Mouse (Mus musculus) stomach, embryonic 14.5 days (tissue): Measurements from ENCODE around the gene Gpr142. TPM values are rescaled to one million over a fixed set of nuclear protein-coding genes. Genes with fewer than 3 reads are reported as not detected.

Experiments used
- ATAC-seq: fragments of 200-750 bp; cut with Nextera tagmentation; 2 replicates; pipeline ENCODE4 v1.8.0; 2017; ENCODE audit warnings: low read depth, moderate TSS enrichment; ENCODE audit not compliant: insufficient number of reproducible peaks, insufficient read depth, low FRiP score
- H3K27ac ChIP-seq: fragments of 300-500 bp; sonication (generic); 2 replicates; pipeline ENCODE4 v1.5.1; 2014; ENCODE audit warnings: mild to moderate bottlenecking, low read length, moderate library complexity, mixed read lengths
- H3K27me3 ChIP-seq: fragments of 300-500 bp; sonication (generic); 2 replicates; pipeline ENCODE4 v1.6.1; 2014; ENCODE audit warnings: low read length, control low read depth, mixed read lengths; ENCODE audit not compliant: control insufficient read depth, insufficient read depth
- H3K36me3 ChIP-seq: fragments of 300-500 bp; sonication (generic); 2 replicates; pipeline ENCODE4 v1.6.1; 2014; ENCODE audit warnings: mild to moderate bottlenecking, control low read depth, low read length, moderate library complexity, mixed read lengths; ENCODE audit not compliant: control insufficient read depth, insufficient read depth
- H3K4me1 ChIP-seq: fragments of 300-500 bp; sonication (generic); 2 replicates; pipeline ENCODE4 v1.6.1; 2014; ENCODE audit warnings: low read length, control low read depth, mixed read lengths; ENCODE audit not compliant: control insufficient read depth, insufficient read depth
- H3K4me2 ChIP-seq: fragments of 300-500 bp; sonication (generic); replicated peaks from 2 replicates; pipeline ENCODE4 v1.6.1; 2014; ENCODE audit warnings: low read depth, low read length, control low read depth
- H3K4me3 ChIP-seq: fragments of 300-500 bp; sonication (generic); 2 replicates; pipeline ENCODE4 v1.5.1; 2014; ENCODE audit warnings: low read depth, low read length, control low read depth
- H3K9ac ChIP-seq: fragments of 300-500 bp; sonication (generic); replicated peaks from 2 replicates; pipeline ENCODE4 v1.6.1; 2014; ENCODE audit warnings: low read depth, mild to moderate bottlenecking, control low read depth, low read length, moderate library complexity, mixed read lengths
- H3K9me3 ChIP-seq: fragments of 300-500 bp; sonication (generic); 2 replicates; pipeline ENCODE4 v1.6.1; 2016; ENCODE audit warnings: low read depth, low read length, control low read depth; ENCODE audit not compliant: control insufficient read depth
- WGBS: fragments of 180-500 bp; shearing (Covaris S2); extraction: QIAGEN DNeasy Blood & Tissue Kit; methylation state at CpG from one replicate; pipeline ENCODE4 v1.1.7; 2014; 5-methylcytosine and 5-hydroxymethylcytosine counted together
- polyA plus RNA-seq: library from polyadenylated mRNA; unstranded; fragments of >200 nt; fragmentation: Nextera tagmentation; extraction: Ambion mirVana; gene quantifications from 2 replicates; pipeline ENCODE4 v1.2.1, GENCODE M21; 2014

Gpr142 gene
- polyA plus RNA-seq, 1 experiment from 2014 or later = 0.23 TPM

GRCm38 (mm10) chr11:114807025-114807424, 8.3 kb downstream of the Gpr142 start:
- H3K4me1 ChIP-seq = peaks cover 11% of the 10 kb centered on the region; the same call in 1 of the 2 replicates
- no peaks in the 10 kb centered on the region for H3K9me3 ChIP-seq
- H3K27ac ChIP-seq = no peak overlapping the region
- H3K4me2 ChIP-seq = no peak overlapping the region
- no peaks in the 10 kb centered on the region for H3K36me3 ChIP-seq
- no peaks in the 10 kb centered on the region for H3K27me3 ChIP-seq
- no peak for ATAC-seq
- H3K4me3 ChIP-seq = no peak overlapping the region
- WGBS = 69% methylated on average over 2 of the region's 2 CpGs
- no peak overlapping the region for H3K9ac ChIP-seq

DNA sequence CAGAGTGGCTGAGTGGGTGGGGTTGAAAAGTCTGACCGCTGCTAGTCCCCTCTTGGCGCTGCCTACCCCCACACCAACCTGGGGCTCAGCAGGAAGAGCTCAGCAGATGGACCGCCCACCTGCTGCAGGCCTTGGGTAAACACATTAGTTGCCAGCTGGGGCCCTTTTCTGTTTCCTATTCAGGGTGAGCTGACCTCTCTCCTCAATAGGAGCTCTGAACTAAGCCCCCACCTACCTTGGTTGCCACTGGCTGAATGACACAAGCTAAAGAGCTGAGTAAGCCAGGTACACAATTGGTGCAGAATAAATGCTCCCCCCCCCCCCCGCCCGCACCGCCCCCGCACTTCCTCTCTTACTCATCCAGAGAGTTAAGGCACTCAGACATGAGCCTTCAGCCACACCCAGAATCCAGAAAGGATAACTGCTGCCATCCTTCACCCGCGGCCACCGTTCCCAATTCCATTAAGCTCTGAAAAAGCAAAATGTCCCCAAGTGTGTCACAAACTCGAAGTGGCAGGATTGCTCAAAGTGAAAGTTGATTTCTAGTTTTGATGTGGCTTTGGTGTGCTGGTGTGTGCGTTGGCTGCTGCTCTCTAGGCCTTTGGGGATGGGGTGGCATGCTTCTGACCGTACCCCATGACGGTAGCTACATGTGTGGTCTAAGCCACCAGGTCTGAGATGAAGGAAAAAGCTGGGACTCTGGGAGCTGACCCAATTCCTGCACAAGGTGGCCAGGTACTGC, 9.1 kb downstream of the Gpr142 start:
- Histone ChIP-seq H3K27me3 (no peaks in the 10 kb centered on the region), H3K4me3 (no peak overlapping the region), H3K9ac (no peak overlapping the region), H3K9me3 (no peaks in the 10 kb centered on the region), H3K27ac (no peak overlapping the region), H3K4me2 (no peak overlapping the region), H3K4me1 (peaks cover 7% of the 10 kb centered on the region; the same call in 1 of the 2 replicates), H3K36me3 (no peaks in the 10 kb centered on the region)
- WGBS = 23% methylated on average over 14 of the region's 14 CpGs
- peak; percentile 57; the same call in 1 of the 2 replicates for ATAC-seq

DNA sequence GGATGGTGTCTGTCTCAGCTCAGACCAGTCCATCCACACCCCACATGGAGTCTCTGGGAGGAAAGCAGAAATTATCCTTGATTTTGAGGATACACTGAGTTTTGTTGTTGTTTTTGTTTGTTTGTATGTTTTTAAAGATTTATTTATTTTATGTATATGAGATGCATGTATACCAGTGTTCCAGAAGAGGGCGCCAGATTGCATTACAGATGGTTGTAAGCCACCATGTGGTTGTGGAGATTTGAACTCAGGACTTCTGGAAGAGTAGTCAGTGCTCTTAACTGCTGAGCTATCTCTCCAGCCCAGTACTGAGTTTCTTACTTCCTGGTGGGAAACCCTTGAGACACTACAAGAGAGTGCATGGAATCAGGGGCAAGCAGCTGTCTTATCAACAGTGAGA, 10.6 kb downstream of the Gpr142 start:
- Histone ChIP-seq H3K4me3 (no peak overlapping the region), H3K9ac (no peak overlapping the region), H3K27me3 (no peaks in the 10 kb centered on the region), H3K4me2 (no peak overlapping the region), H3K27ac (no peak overlapping the region), H3K9me3 (no peaks in the 10 kb centered on the region), H3K4me1 (0 out of 2 replicates have a peak, but pooled peaks cover 6% of the 10 kb centered on the region), H3K36me3 (no peaks in the 10 kb centered on the region)
- 78% methylated on average over 1 of the region's 1 CpGs for WGBS
- ATAC-seq = no peak

DNA sequence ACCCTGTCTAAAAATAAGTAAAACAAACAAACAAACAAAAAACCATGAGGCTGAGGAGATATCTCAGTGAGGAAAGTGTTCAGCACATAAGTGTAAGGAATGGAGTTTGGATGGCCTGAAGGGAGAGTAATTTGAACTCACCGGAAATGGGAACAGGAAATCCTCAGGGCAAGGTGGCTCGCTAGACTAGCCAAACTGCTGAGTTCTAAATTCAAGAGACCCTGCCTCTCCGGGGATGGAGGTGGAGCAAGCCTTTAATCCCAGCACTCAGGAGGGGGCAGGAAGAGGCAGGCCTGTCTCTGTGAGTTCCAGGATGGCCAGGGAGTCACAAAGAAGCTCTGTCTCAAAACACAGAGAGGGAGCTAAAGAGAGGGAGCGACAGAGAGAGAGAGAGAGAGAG, 11.6 kb downstream of the Gpr142 start:
- WGBS = 31% methylated on average over 4 of the region's 4 CpGs
- no peak overlapping the region for H3K9ac ChIP-seq
- no peaks in the 10 kb centered on the region for H3K9me3 ChIP-seq
- H3K27ac ChIP-seq = no peak overlapping the region
- ATAC-seq = no peak
- H3K4me2 ChIP-seq = no peak overlapping the region
- H3K27me3 ChIP-seq = no peaks in the 10 kb centered on the region
- 0 out of 2 replicates have a peak, but pooled peaks cover 6% of the 10 kb centered on the region for H3K4me1 ChIP-seq
- H3K4me3 ChIP-seq = no peak overlapping the region
- no peaks in the 10 kb centered on the region for H3K36me3 ChIP-seq

GRCm38 (mm10) chr11:114812731-114813240, 14.1 kb downstream of the Gpr142 start:
- ATAC-seq = peak; percentile 55; the same call in 1 of the 2 replicates
- Histone ChIP-seq H3K4me3 (no peak overlapping the region), H3K4me1 (0 out of 2 replicates have a peak, but pooled peaks cover 1% of the 10 kb centered on the region), H3K27me3 (no peaks in the 10 kb centered on the region), H3K9ac (no peak overlapping the region), H3K4me2 (no peak overlapping the region), H3K9me3 (no peaks in the 10 kb centered on the region), H3K36me3 (no peaks in the 10 kb centered on the region), H3K27ac (no peak overlapping the region)
- WGBS = 18% methylated on average over 6 of the region's 6 CpGs

DNA sequence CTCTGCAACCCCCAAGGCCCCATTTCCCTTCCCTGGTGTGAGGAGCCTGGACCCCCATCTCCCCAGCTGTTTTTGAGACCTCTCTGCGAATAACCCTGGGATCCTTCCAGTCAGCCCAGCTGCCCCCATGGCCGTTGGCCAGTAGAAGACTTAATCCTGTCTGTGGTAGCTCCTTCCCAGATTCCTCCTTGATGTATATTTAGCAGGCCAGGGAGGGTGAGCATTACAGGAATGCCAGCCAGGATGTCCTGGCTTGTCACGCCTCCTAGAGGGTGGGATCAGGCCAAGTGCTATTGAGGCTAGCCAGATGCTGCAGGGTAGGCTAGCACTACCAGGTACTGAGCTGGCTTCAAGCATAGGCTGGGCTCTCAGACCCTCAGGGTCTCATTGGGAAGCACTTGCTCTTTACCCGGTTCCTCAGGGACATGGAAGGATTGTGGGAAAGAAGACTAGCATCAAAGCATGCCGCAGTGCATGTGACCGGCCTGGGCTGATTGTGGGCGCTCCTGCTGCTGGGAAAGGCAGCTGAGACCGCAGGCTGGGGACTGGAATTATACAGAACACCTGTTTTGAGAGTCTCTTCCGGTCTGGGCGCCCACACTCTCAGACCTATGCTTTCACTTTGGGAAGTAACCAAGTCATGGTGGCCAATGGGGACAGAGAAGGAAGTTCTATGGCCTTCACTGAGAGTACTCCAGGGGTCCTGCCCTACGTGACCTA, 16.3 kb downstream of the Gpr142 start:
- 0 out of 2 replicates have a peak, but pooled peaks cover 4% of the 10 kb centered on the region for H3K4me1 ChIP-seq

DNA sequence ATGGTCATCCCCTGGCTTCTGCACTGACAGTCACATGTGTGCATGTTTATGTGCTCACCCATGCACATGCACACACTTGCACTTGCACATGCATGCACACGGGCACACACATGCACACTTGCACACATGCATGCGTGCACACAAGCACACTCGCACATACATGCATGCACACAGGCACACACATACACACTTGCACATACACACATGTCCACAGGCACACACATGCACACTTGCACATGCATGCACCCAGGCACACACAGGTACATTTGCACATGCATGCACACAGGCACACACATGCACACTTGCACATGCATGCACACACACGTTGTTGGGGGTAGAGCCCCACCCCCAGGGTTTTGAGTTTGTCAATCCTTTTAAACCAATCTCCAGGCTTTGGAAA, 18.2 kb downstream of the Gpr142 start:
- H3K9me3 ChIP-seq = no peaks in the 10 kb centered on the region
- H3K27ac ChIP-seq = no peak overlapping the region
- H3K4me2 ChIP-seq = no peak overlapping the region
- H3K9ac ChIP-seq = no peak overlapping the region
- H3K27me3 ChIP-seq = no peaks in the 10 kb centered on the region
- H3K4me1 ChIP-seq = 0 out of 2 replicates have a peak, but pooled peaks cover 4% of the 10 kb centered on the region
- no peak overlapping the region for H3K4me3 ChIP-seq
- no peak for ATAC-seq
- WGBS = 93% methylated on average over 4 of the region's 4 CpGs
- no peaks in the 10 kb centered on the region for H3K36me3 ChIP-seq

More for the DNA sequence above, 16.3 kb downstream of the Gpr142 start:
- H3K9ac ChIP-seq = no peak overlapping the region
- no peak overlapping the region for H3K4me3 ChIP-seq
- WGBS = 71% methylated on average over 11 of the region's 11 CpGs
- H3K27me3 ChIP-seq = no peaks in the 10 kb centered on the region
- no peak overlapping the region for H3K27ac ChIP-seq
- no peaks in the 10 kb centered on the region for H3K36me3 ChIP-seq
- no peak overlapping the region for H3K4me2 ChIP-seq
- ATAC-seq = no peak
- H3K9me3 ChIP-seq = no peaks in the 10 kb centered on the region

DNA sequence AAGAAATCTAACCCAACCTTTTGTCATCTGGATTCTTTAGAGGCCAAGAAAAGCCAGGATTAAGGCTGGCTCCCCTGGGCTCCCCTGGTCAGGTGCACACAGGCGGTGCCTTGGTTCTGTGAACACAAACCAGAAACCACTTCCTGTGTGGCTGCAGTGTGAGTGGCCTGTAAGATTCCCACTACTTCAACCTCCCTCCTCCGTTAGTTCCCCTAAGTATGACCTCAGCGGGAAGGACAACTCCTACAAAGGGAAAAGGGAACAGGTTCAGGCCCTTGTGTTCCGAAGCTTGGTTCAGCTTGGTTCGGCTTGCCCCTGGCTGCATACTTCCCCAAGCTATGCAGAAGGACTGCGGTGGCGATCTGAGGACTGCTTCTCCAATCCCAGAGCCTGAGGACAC, 19.5 kb downstream of the Gpr142 start:
- Histone ChIP-seq H3K36me3 (no peaks in the 10 kb centered on the region), H3K27me3 (no peaks in the 10 kb centered on the region), H3K9ac (no peak overlapping the region), H3K4me3 (no peak overlapping the region), H3K4me2 (no peak overlapping the region), H3K4me1 (peaks cover 10% of the 10 kb centered on the region), H3K27ac (no peak overlapping the region), H3K9me3 (no peaks in the 10 kb centered on the region)
- WGBS = 89% methylated on average over 7 of the region's 7 CpGs
- ATAC-seq = no peak
